In genomic region chr10:42910567-42910966, GRCm38 (mm10) we compare ENCODE assay signal across 13 mouse cellular contexts.
"Had no signal": no experiment of that assay in that cellular context is flagged by ENCODE, and none has a peak within 500 bp of the region (broad histone marks: within the 10 kb centered on the region; RNA-seq: fewer than 3 reads in every experiment).

No protein-coding gene starts in this region.

- H3K4me2 ChIP-seq: limb, embryonic 12.5 days; midbrain, embryonic 13.5 days had no signal

- H3K36me3 ChIP-seq: limb, embryonic 12.5 days; midbrain, embryonic 13.5 days had no signal

- ATAC-seq: lung, postnatal 0 days; midbrain, embryonic 13.5 days had no signal

- H3K9ac ChIP-seq: limb, embryonic 12.5 days; liver, embryonic 14.5 days; midbrain, embryonic 13.5 days had no signal

- H3K27ac ChIP-seq: layer of hippocampus, adult 2 months; limb, embryonic 12.5 days; liver, embryonic 14.5 days; midbrain, embryonic 13.5 days had no signal

- H3K27me3 ChIP-seq: limb, embryonic 12.5 days; midbrain, embryonic 13.5 days had no signal

- H3K4me3 ChIP-seq: layer of hippocampus, adult 2 months; limb, embryonic 12.5 days; midbrain, embryonic 13.5 days had no signal

- H3K9me3 ChIP-seq: limb, embryonic 12.5 days; midbrain, embryonic 13.5 days had no signal

- DNase-seq: kidney, postnatal 10 days; kidney, postnatal 4 days; liver; lung, adult 2 months; lung, postnatal 36 days; right cerebral cortex, adult 18-20 months; right cerebral cortex, postnatal 25 days; thymus, postnatal 36 days had no signal
